Mouse (Mus musculus): ENCODE data around the gene Coq8b. TPM values are rescaled to one million over a fixed set of nuclear protein-coding genes. Genes with fewer than 3 reads are reported as not detected.

Gene Coq8b
- total and polyA plus RNA-seq, 2 experiments from 2014 or later: 19.1 to 26.3 TPM

GRCm38 (mm10) chr7:27291795-27292466 is 59.1 kb downstream of the Coq8b start:
- ATAC-seq (no peak), DNase-seq (no peak)
- Histone ChIP-seq H3K9ac (no peak overlapping the region), H3K27ac (ENCODE audit: low read depth, low read length) (no peak overlapping the region), H3K4me1 (ENCODE audit: insufficient read depth) (no peaks in the 10 kb centered on the region), H3K4me3 (ENCODE audit: low read depth, low read length) (no peak overlapping the region), H3K9me3 (ENCODE audit: low read length) (no peaks in the 10 kb centered on the region), H3K27me3 (ENCODE audit: insufficient read depth, low read length) (no peaks in the 10 kb centered on the region), H3K36me3 (ENCODE audit: insufficient read depth) (no peaks in the 10 kb centered on the region), H3K4me2 (ENCODE audit: low read depth) (no peak overlapping the region)
- 70% methylated on average over 12 of the region's 12 CpGs for WGBS
- TF ChIP-seq CTCF (IDR thresholded peaks at IDR 0.05; ENCODE audit: low read depth): no peak

DNA sequence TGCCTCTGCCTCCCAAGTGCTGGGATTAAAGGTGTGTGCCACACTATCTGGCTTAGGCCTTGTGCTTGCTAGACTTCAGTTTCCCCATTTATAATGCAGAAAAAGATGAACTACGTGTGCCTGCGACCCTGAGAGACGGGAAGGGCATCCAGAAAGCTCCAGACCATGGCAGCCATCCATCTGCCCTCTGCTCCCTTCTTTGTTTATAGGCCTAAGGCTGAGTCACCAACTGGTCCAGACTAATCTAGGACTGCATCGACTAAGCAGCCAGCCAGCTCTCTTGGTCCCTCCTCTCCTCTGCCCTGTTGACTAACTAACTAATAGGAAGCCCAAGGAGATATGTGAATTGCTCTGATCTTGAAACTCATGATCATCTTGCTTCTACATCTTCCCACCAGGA is 63.1 kb downstream of the Coq8b start:
- H3K9me3 ChIP-seq (ENCODE audit: low read length): no peaks in the 10 kb centered on the region
- TF ChIP-seq CTCF (IDR thresholded peaks at IDR 0.05; ENCODE audit: low read depth): no peak
- no peak overlapping the region for H3K27ac ChIP-seq (ENCODE audit: low read depth, low read length)
- ATAC-seq (no peak), DNase-seq (no peak)
- H3K9ac ChIP-seq: no peak overlapping the region
- H3K27me3 ChIP-seq (ENCODE audit: insufficient read depth, low read length): no peaks in the 10 kb centered on the region
- H3K4me2 ChIP-seq (ENCODE audit: low read depth): no peak overlapping the region
- no peaks in the 10 kb centered on the region for H3K4me1 ChIP-seq (ENCODE audit: insufficient read depth)
- H3K36me3 ChIP-seq (ENCODE audit: insufficient read depth): no peaks in the 10 kb centered on the region
- H3K4me3 ChIP-seq (ENCODE audit: low read depth, low read length): no peak overlapping the region
- 78% methylated on average over 4 of the region's 4 CpGs for WGBS

DNA sequence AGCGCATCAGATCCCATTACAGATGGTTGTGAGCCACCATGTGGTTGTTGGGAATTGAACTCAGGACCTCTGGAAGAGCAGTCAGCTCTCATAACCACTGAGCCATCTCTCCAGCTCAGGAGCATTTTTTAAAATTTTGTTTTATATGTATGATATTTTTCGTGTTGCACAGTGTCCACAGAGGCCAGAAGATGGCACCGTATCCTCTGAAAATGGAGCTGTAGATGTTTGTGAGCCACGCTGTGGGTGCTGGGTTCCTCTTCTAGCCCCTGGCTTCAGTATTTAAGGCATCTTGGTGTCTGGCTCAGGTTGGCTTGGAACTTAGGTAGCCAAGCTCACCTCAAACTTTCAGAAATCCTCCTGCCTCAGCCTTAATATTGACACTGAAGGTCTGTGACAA is 63.7 kb downstream of the Coq8b start:
- Histone ChIP-seq H3K36me3 (ENCODE audit: insufficient read depth) (no peaks in the 10 kb centered on the region), H3K27me3 (ENCODE audit: insufficient read depth, low read length) (no peaks in the 10 kb centered on the region), H3K9me3 (ENCODE audit: low read length) (no peaks in the 10 kb centered on the region), H3K4me1 (ENCODE audit: insufficient read depth) (no peaks in the 10 kb centered on the region), H3K27ac (ENCODE audit: low read depth, low read length) (no peak overlapping the region), H3K4me2 (ENCODE audit: low read depth) (no peak overlapping the region), H3K4me3 (ENCODE audit: low read depth, low read length) (no peak overlapping the region), H3K9ac (no peak overlapping the region)
- DNase-seq (no peak), ATAC-seq (no peak)
- TF ChIP-seq CTCF (IDR thresholded peaks at IDR 0.05; ENCODE audit: low read depth): no peak
- 89% methylated on average over 4 of the region's 4 CpGs for WGBS

GRCm38 (mm10) chr7:27298033-27298610 is 65.3 kb downstream of the Coq8b start:
- H3K27me3 ChIP-seq (ENCODE audit: insufficient read depth, low read length): no peaks in the 10 kb centered on the region
- no peak overlapping the region for H3K9ac ChIP-seq
- DNase-seq (no peak), ATAC-seq (no peak)
- no peaks in the 10 kb centered on the region for H3K9me3 ChIP-seq (ENCODE audit: low read length)
- H3K4me1 ChIP-seq (ENCODE audit: insufficient read depth): no peaks in the 10 kb centered on the region
- no peak for TF ChIP-seq CTCF (IDR thresholded peaks at IDR 0.05; ENCODE audit: low read depth)
- H3K4me3 ChIP-seq (ENCODE audit: low read depth, low read length): no peak overlapping the region
- whole genome bisulfite sequencing: 86% methylated on average over 16 of the region's 16 CpGs
- H3K36me3 ChIP-seq (ENCODE audit: insufficient read depth): no peaks in the 10 kb centered on the region
- no peak overlapping the region for H3K4me2 ChIP-seq (ENCODE audit: low read depth)
- H3K27ac ChIP-seq (ENCODE audit: low read depth, low read length): no peak overlapping the region

GRCm38 (mm10) chr7:27298816-27299215 is 66.0 kb downstream of the Coq8b start:
- 86% methylated on average over 6 of the region's 6 CpGs for WGBS
- Histone ChIP-seq H3K4me3 (ENCODE audit: low read depth, low read length) (no peak overlapping the region), H3K27ac (ENCODE audit: low read depth, low read length) (no peak overlapping the region), H3K36me3 (ENCODE audit: insufficient read depth) (no peaks in the 10 kb centered on the region), H3K27me3 (ENCODE audit: insufficient read depth, low read length) (no peaks in the 10 kb centered on the region), H3K9me3 (ENCODE audit: low read length) (no peaks in the 10 kb centered on the region), H3K4me1 (ENCODE audit: insufficient read depth) (no peaks in the 10 kb centered on the region), H3K4me2 (ENCODE audit: low read depth) (no peak overlapping the region), H3K9ac (no peak overlapping the region)
- TF ChIP-seq CTCF (IDR thresholded peaks at IDR 0.05; ENCODE audit: low read depth): no peak
- DNase-seq: no peak
- ATAC-seq: no peak

- Histone ChIP-seq H3K4me2 (ENCODE audit: low read depth) (no peak overlapping the region), H3K36me3 (ENCODE audit: insufficient read depth) (no peaks in the 10 kb centered on the region), H3K9ac (no peak overlapping the region), H3K27ac (ENCODE audit: low read depth, low read length) (no peak overlapping the region), H3K9me3 (ENCODE audit: low read length) (no peaks in the 10 kb centered on the region), H3K4me1 (ENCODE audit: insufficient read depth) (no peaks in the 10 kb centered on the region), H3K4me3 (ENCODE audit: low read depth, low read length) (no peak overlapping the region), H3K27me3 (ENCODE audit: insufficient read depth, low read length) (no peaks in the 10 kb centered on the region)
- WGBS: 85% methylated on average over 4 of the region's 4 CpGs
- DNase-seq: no peak
- no peak for ATAC-seq
- no peak for TF ChIP-seq CTCF (IDR thresholded peaks at IDR 0.05; ENCODE audit: low read depth)
Observed at GRCm38 (mm10) chr7:27300351-27300750, 67.5 kb downstream of the Coq8b start.

- no peak for TF ChIP-seq CTCF (IDR thresholded peaks at IDR 0.05; ENCODE audit: low read depth)
- WGBS: 70% methylated on average over 5 of the region's 5 CpGs
- Histone ChIP-seq H3K4me2 (ENCODE audit: low read depth) (no peak overlapping the region), H3K4me3 (ENCODE audit: low read depth, low read length) (no peak overlapping the region), H3K27ac (ENCODE audit: low read depth, low read length) (no peak overlapping the region), H3K4me1 (ENCODE audit: insufficient read depth) (no peaks in the 10 kb centered on the region), H3K9ac (no peak overlapping the region), H3K36me3 (ENCODE audit: insufficient read depth) (no peaks in the 10 kb centered on the region), H3K27me3 (ENCODE audit: insufficient read depth, low read length) (no peaks in the 10 kb centered on the region), H3K9me3 (ENCODE audit: low read length) (no peaks in the 10 kb centered on the region)
- ATAC-seq: no peak
- no peak for DNase-seq
Observed at GRCm38 (mm10) chr7:27300801-27301200, 68.0 kb downstream of the Coq8b start.
